ENCODE assay signal across 9 mouse cellular contexts in genomic region chr9:54169489-54169888, GRCm38 (mm10).
DNase-seq lines count a peak whose midpoint lies in the region; ATAC-seq lines count a peak whose summit lies in the region.
"Had no signal": no experiment of that assay in that cellular context is flagged by ENCODE, and none has a peak within 500 bp of the region (broad histone marks: within the 10 kb centered on the region; RNA-seq: fewer than 3 reads in every experiment).

No protein-coding gene starts in this region.

- no peaks in the 10 kb centered on the region for H3K9me3 ChIP-seq in forebrain, embryonic 14.5 days (replicated peaks; ENCODE audit: control insufficient read depth, low read length)
- H3K9me3 ChIP-seq in forebrain, embryonic 11.5 days (ENCODE audit: control insufficient read depth, low read length) = no peaks in the 10 kb centered on the region
- no peaks in the 10 kb centered on the region for H3K9me3 ChIP-seq in midbrain, embryonic 15.5 days
- H3K9me3 ChIP-seq in midbrain, embryonic 10.5 days (replicated peaks) = no peaks in the 10 kb centered on the region

- H3K4me2 ChIP-seq in forebrain, embryonic 14.5 days (ENCODE audit: low read length) = no peak overlapping the region
- no peak overlapping the region for H3K4me2 ChIP-seq in forebrain, embryonic 11.5 days (ENCODE audit: low read depth, low read length, severe bottlenecking)
- H3K4me2 ChIP-seq in midbrain, embryonic 15.5 days = peak overlapping the region; percentile 27; the same call in 1 of the 2 replicates

- H3K4me1 ChIP-seq in forebrain, embryonic 14.5 days (ENCODE audit: control insufficient read depth, insufficient read depth, low read length) = no peaks in the 10 kb centered on the region
- no peaks in the 10 kb centered on the region for H3K4me1 ChIP-seq in forebrain, embryonic 11.5 days (replicated peaks; ENCODE audit: control insufficient read depth, insufficient read depth, low read length)
- H3K4me1 ChIP-seq in midbrain, embryonic 15.5 days = no peaks in the 10 kb centered on the region
- H3K4me1 ChIP-seq in midbrain, embryonic 10.5 days = no peaks in the 10 kb centered on the region

- H3K9ac ChIP-seq in forebrain, embryonic 14.5 days (ENCODE audit: low read length) = no peak overlapping the region
- H3K9ac ChIP-seq in forebrain, embryonic 11.5 days (ENCODE audit: low read length) = no peak overlapping the region
- H3K9ac ChIP-seq in midbrain, embryonic 15.5 days = no peak overlapping the region

- H3K27me3 ChIP-seq in forebrain, embryonic 14.5 days (replicated peaks; ENCODE audit: control insufficient read depth, insufficient read depth, low read length) = no peaks in the 10 kb centered on the region
- H3K27me3 ChIP-seq in forebrain, embryonic 11.5 days (ENCODE audit: control insufficient read depth, insufficient read depth, low read length) = no peaks in the 10 kb centered on the region
- H3K27me3 ChIP-seq in midbrain, embryonic 15.5 days (replicated peaks) = no peaks in the 10 kb centered on the region
- H3K27me3 ChIP-seq in midbrain, embryonic 10.5 days (ENCODE audit: low read depth, poor library complexity, severe bottlenecking) = no peaks in the 10 kb centered on the region

- no peak for ATAC-seq in forebrain, embryonic 14.5 days
- ATAC-seq in forebrain, embryonic 11.5 days (replicated peaks; ENCODE audit: low FRiP score) = no peak
- ATAC-seq in midbrain, embryonic 15.5 days (replicated peaks) = 0 out of 2 replicates have a peak, but pooled peaks have one; percentile 39

- DNase-seq in forebrain, embryonic 14.5 days (ENCODE audit: low spot score) = peak; percentile 80
- DNase-seq in forebrain, embryonic 11.5 days (ENCODE audit: low spot score) = no peak
- no peak for DNase-seq in midbrain, embryonic 10.5 days (ENCODE audit: low spot score)
- DNase-seq in frontal cortex, postnatal 36 days (ENCODE audit: low spot score in 2 of 2) = peak; percentile 15 to 49
- DNase-seq in retina, postnatal 7 days (ENCODE audit: low read depth, low spot score) = peak; percentile 29
- no peak for DNase-seq in testis, postnatal 14 days (ENCODE audit: low spot score)
- DNase-seq in ovary, postnatal 36 days (ENCODE audit: low spot score) = no peak

- H3K36me3 ChIP-seq in forebrain, embryonic 14.5 days (ENCODE audit: control insufficient read depth, insufficient read depth, low read length) = no peaks in the 10 kb centered on the region
- H3K36me3 ChIP-seq in forebrain, embryonic 11.5 days (ENCODE audit: control insufficient read depth, insufficient read depth, low read length) = no peaks in the 10 kb centered on the region
- H3K36me3 ChIP-seq in midbrain, embryonic 15.5 days (replicated peaks) = no peaks in the 10 kb centered on the region
- no peaks in the 10 kb centered on the region for H3K36me3 ChIP-seq in midbrain, embryonic 10.5 days

- 53% methylated on average over 5 of the region's 5 CpGs for WGBS in forebrain, embryonic 14.5 days
- 65% methylated on average over 5 of the region's 5 CpGs for WGBS in forebrain, embryonic 11.5 days
- 50% methylated on average over 5 of the region's 5 CpGs for WGBS in midbrain, embryonic 15.5 days
- WGBS in midbrain, embryonic 10.5 days = 58% methylated on average over 5 of the region's 5 CpGs

- H3K27ac ChIP-seq in forebrain, embryonic 14.5 days (ENCODE audit: low read depth, low read length) = no peak overlapping the region
- H3K27ac ChIP-seq in forebrain, embryonic 11.5 days (ENCODE audit: low read depth, low read length) = no peak overlapping the region
- H3K27ac ChIP-seq in midbrain, embryonic 15.5 days = no peak overlapping the region
- no peak overlapping the region for H3K27ac ChIP-seq in midbrain, embryonic 10.5 days (replicated peaks)
- H3K27ac ChIP-seq: macrophage had no signal

- no peak overlapping the region for H3K4me3 ChIP-seq in forebrain, embryonic 14.5 days (ENCODE audit: low read depth, low read length)
- no peak overlapping the region for H3K4me3 ChIP-seq in forebrain, embryonic 11.5 days (ENCODE audit: low read depth, low read length)
- H3K4me3 ChIP-seq in midbrain, embryonic 15.5 days = no peak overlapping the region; the same call in 1 of the 2 replicates
- no peak overlapping the region for H3K4me3 ChIP-seq in midbrain, embryonic 10.5 days

Comparison
In these comparisons a context has a peak if more than half of its experiments do, and no peak if none do; other contexts are left out.
1. DNase-seq: peak in forebrain, embryonic 14.5 days (single experiment), frontal cortex, postnatal 36 days (2 of 2) and retina, postnatal 7 days (single experiment); none in forebrain, embryonic 11.5 days (single experiment), midbrain, embryonic 10.5 days (single experiment), testis, postnatal 14 days (single experiment) and ovary, postnatal 36 days (single experiment).